ENCODE assay signal across 14 mouse cellular contexts in genomic region chr5:140035641-140036040, GRCm38 (mm10).
"Had no signal": no experiment of that assay in that cellular context is flagged by ENCODE, and none has a peak within 500 bp of the region (broad histone marks: within the 10 kb centered on the region; RNA-seq: fewer than 3 reads in every experiment).

No protein-coding gene starts in this region.

- H3K4me1 ChIP-seq: lung, embryonic 15.5 days had no signal

- H3K4me3 ChIP-seq: limb, embryonic 12.5 days; limb, embryonic 15.5 days; lung, embryonic 15.5 days; megakaryocyte, embryonic 14.5 days; midbrain, embryonic 12.5 days had no signal

- H3K27ac ChIP-seq: hindbrain, embryonic 14.5 days; hindbrain, postnatal 0 days; limb, embryonic 12.5 days; limb, embryonic 15.5 days; lung, embryonic 15.5 days; midbrain, embryonic 12.5 days had no signal

- DNase-seq: layer of hippocampus, postnatal 36 days; left cerebral cortex, postnatal 4 days; lung, adult 18-20 months; lung, postnatal 10 days; lung, postnatal 36 days; thymus, adult 18-20 months had no signal

- H3K9me3 ChIP-seq: limb, embryonic 12.5 days; limb, embryonic 15.5 days; lung, embryonic 15.5 days; megakaryocyte, embryonic 14.5 days; midbrain, embryonic 12.5 days had no signal

- H3K4me2 ChIP-seq: hindbrain, embryonic 14.5 days; limb, embryonic 12.5 days; limb, embryonic 15.5 days; lung, embryonic 15.5 days; midbrain, embryonic 12.5 days had no signal

- H3K36me3 ChIP-seq: limb, embryonic 12.5 days; lung, embryonic 15.5 days; midbrain, embryonic 12.5 days had no signal

- ATAC-seq: hindbrain, postnatal 0 days; inflammation-experienced regulatory T-cells, adult 6 months had no signal

- H3K9ac ChIP-seq: hindbrain, embryonic 14.5 days; limb, embryonic 12.5 days; limb, embryonic 15.5 days; lung, embryonic 15.5 days; midbrain, embryonic 12.5 days had no signal

- H3K27me3 ChIP-seq: limb, embryonic 15.5 days; lung, embryonic 15.5 days; midbrain, embryonic 12.5 days had no signal
